Mouse (Mus musculus) myocyte (in vitro differentiated cells): ENCODE measurements at regions not wholly inside any gene's neighbourhood (a gene's known extent, or its start where the extent isn't known, plus 50 kb on each side); places are given as distances from the start of the nearest gene placed in this dataset.

Experiments
- H3K27me3 ChIP-seq: one replicate; pipeline ENCODE4 v1.6.1; 2011; ENCODE audit not compliant: control insufficient read depth, insufficient read depth, insufficient read length
- H3K36me3 ChIP-seq: one replicate; pipeline ENCODE4 v1.6.1; 2011; ENCODE audit not compliant: control insufficient read depth, insufficient read depth
- H3K4me2 ChIP-seq: one replicate; pipeline ENCODE4 v1.6.1; 2011; ENCODE audit warnings: low read depth, control low read depth
- H3K4me3 ChIP-seq: one replicate; pipeline ENCODE4 v1.5.1; 2011; ENCODE audit warnings: mild to moderate bottlenecking, control low read depth, moderate library complexity
- H3K79me2 ChIP-seq: one replicate; pipeline ENCODE4 v1.6.1; 2011; ENCODE audit not compliant: control insufficient read depth, insufficient read depth
- H3ac ChIP-seq: one replicate; pipeline ENCODE4 v1.6.1; 2011; ENCODE audit not compliant: control insufficient read depth, insufficient read length
- CEBPB ChIP-seq: IDR thresholded peaks from 2 replicates; pipeline ENCODE4 v1.6.1; 2011; ENCODE audit warnings: mild to moderate bottlenecking, moderate library complexity; ENCODE audit not compliant: poor library complexity, insufficient read depth, severe bottlenecking
- E2F4 ChIP-seq: IDR thresholded peaks from one replicate; pipeline ENCODE4 v1.6.1; 2011; ENCODE audit warnings: mild to moderate bottlenecking, control low read depth, moderate library complexity; ENCODE audit not compliant: insufficient read depth
- MAX ChIP-seq: IDR thresholded peaks from one replicate; pipeline ENCODE4 v1.6.1; 2011; ENCODE audit warnings: low read depth, mild to moderate bottlenecking, control low read depth
- MYOD1 ChIP-seq, 3 experiments: IDR thresholded peaks; one replicate each; pipeline ENCODE4 v1.6.1; 2011; ENCODE audit warnings: control low read depth in 2 of 3, low read depth in 2 of 3, mild to moderate bottlenecking in 2 of 3, moderate library complexity in 1 of 3; ENCODE audit not compliant: insufficient read length in 2 of 3, control insufficient read depth in 1 of 3
- MYOG ChIP-seq, 3 experiments: IDR thresholded peaks; one replicate each; pipeline ENCODE4 v1.6.1; 2011; ENCODE audit warnings: control low read depth in 2 of 3, low read depth in 2 of 3, mild to moderate bottlenecking in 2 of 3; ENCODE audit not compliant: insufficient read length in 2 of 3, control insufficient read depth in 1 of 3, insufficient read depth in 1 of 3
- POLR2A ChIP-seq: IDR thresholded peaks from one replicate; pipeline ENCODE4 v1.6.1; 2011; ENCODE audit warnings: low read depth, mild to moderate bottlenecking, control low read depth, moderate library complexity; ENCODE audit not compliant: insufficient read length
- POLR2AphosphoS2 ChIP-seq: IDR thresholded peaks from one replicate; pipeline ENCODE4 v1.6.1; 2011; ENCODE audit warnings: low read depth, control low read depth; ENCODE audit not compliant: insufficient read length
- REST ChIP-seq: IDR thresholded peaks from one replicate; pipeline ENCODE4 v1.6.1; 2011; ENCODE audit warnings: mild to moderate bottlenecking, control low read depth, moderate library complexity; ENCODE audit not compliant: insufficient read depth, insufficient read length
- SRF ChIP-seq: IDR thresholded peaks from one replicate; pipeline ENCODE4 v1.6.1; 2011; ENCODE audit warnings: low read depth; ENCODE audit not compliant: control insufficient read depth, insufficient read length
- TCF12 ChIP-seq: IDR thresholded peaks from one replicate; pipeline ENCODE4 v1.6.1; 2011; ENCODE audit warnings: mild to moderate bottlenecking, control low read depth; ENCODE audit not compliant: poor library complexity, insufficient read depth, severe bottlenecking
- TCF3 ChIP-seq: IDR thresholded peaks from one replicate; pipeline ENCODE4 v1.6.1; 2011; ENCODE audit warnings: low read depth, control low read depth; ENCODE audit not compliant: insufficient read length
- USF1 ChIP-seq: IDR thresholded peaks from one replicate; pipeline ENCODE4 v1.6.1; 2011; ENCODE audit warnings: low read depth, mild to moderate bottlenecking, control low read depth, moderate library complexity

GRCm38 (mm10) chr11:117559839-117560238 is 75.7 kb downstream of the Gm11733 start:
- no peak overlapping the region for H3K4me3 ChIP-seq
- no peaks in the 10 kb centered on the region for H3K27me3 ChIP-seq
- H3K36me3 ChIP-seq, result no peaks in the 10 kb centered on the region
- no peak overlapping the region for H3K4me2 ChIP-seq
- no peaks in the 10 kb centered on the region for H3K79me2 ChIP-seq
- TF ChIP-seq TCF12, result no peak
- no peak for TF ChIP-seq TCF3
- no peak for TF ChIP-seq MYOG (IDR thresholded peaks at IDR 0.05; ENCODE audit: control insufficient read depth in 1 of 3, insufficient read depth in 1 of 3, insufficient read length in 2 of 3, low read depth in 2 of 3)
- no peak for TF ChIP-seq POLR2AphosphoS2
- no peak for TF ChIP-seq E2F4
- TF ChIP-seq POLR2A, result no peak
- no peak for TF ChIP-seq MAX
- no peak for TF ChIP-seq REST
- TF ChIP-seq USF1, result no peak
- TF ChIP-seq MYOD1 (IDR thresholded peaks at IDR 0.05; ENCODE audit: control insufficient read depth in 1 of 3, insufficient read length in 2 of 3, low read depth in 2 of 3), result no peak
- no peak for TF ChIP-seq CEBPB
- TF ChIP-seq SRF, result no peak
- no peak overlapping the region for H3ac ChIP-seq

- Histone ChIP-seq H3K27me3 (no peaks in the 10 kb centered on the region), H3K4me2 (peak overlapping the region; percentile 64), H3ac (no peak overlapping the region), H3K4me3 (no peak overlapping the region), H3K36me3 (no peaks in the 10 kb centered on the region), H3K79me2 (no peaks in the 10 kb centered on the region)
- TF ChIP-seq TCF3 (no peak), USF1 (no peak), E2F4 (no peak), POLR2AphosphoS2 (no peak), REST (no peak), POLR2A (no peak)
These were observed 83.9 kb downstream of the Gm11733 start for GRCm38 (mm10) chr11:117567961-117568605.

DNA sequence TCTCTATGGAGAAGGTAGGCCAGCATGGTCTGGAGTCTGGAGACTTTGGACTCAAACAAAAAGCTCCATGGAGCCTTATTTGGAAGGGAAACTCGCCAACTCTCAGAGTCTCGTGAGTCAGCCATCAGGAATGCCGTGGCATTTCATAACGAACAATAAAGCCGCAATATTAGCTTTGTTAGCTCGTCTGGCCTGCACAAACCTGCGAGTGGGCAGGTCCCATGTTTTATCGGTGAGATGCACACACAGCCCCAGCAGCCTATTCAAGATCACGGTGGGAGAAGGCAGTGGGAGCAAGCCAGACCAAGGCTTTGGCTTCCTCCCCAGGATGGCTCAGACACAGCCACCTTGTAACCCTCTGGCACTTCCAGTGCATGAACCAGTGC is 84.4 kb downstream of the Gm11733 start:
- no peak overlapping the region for H3K4me3 ChIP-seq
- H3K36me3 ChIP-seq, result no peaks in the 10 kb centered on the region
- no peak overlapping the region for H3ac ChIP-seq
- no peaks in the 10 kb centered on the region for H3K79me2 ChIP-seq
- TF ChIP-seq MYOG (IDR thresholded peaks at IDR 0.05; ENCODE audit: control insufficient read depth in 1 of 3, insufficient read depth in 1 of 3, insufficient read length in 2 of 3, low read depth in 2 of 3) (no peak), TCF3 (no peak), CEBPB (peak; percentile 37; the same call in 1 of the 2 replicates), E2F4 (no peak), SRF (peak; percentile 60), POLR2AphosphoS2 (no peak), MAX (no peak), MYOD1 (IDR thresholded peaks at IDR 0.05; ENCODE audit: control insufficient read depth in 1 of 3, insufficient read length in 2 of 3, low read depth in 2 of 3) (no peak), TCF12 (no peak), REST (no peak), POLR2A (no peak), USF1 (no peak)
- no peaks in the 10 kb centered on the region for H3K27me3 ChIP-seq
- H3K4me2 ChIP-seq, result peak overlapping the region; percentile 64

DNA sequence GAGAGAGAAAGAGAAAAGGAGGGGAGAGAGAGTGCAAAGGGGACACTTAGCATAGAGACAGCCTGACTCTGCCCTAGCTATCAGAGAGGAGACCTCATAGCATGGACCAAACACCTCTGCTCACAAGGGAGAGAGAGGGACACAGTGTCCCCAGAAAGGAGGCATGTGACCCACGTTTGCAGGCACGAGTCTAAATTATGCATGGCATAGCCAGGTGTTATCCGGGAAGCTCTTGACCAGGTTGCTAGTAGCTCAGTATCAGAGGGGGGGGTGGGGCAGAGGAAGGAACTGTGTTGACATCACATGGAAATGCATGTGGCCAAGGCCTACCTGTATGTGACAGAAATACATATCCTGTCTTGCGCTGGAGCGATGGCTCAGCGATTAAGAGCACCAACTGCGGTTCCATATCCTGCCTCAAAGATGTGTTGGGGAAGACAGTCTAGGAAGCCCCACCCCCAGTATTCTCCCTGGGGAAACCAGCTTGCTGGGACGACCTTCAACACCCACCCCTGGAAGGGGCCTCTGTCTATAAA is 84.5 kb upstream of the Tnrc6c start:
- Histone ChIP-seq H3K27me3 (no peaks in the 10 kb centered on the region), H3K36me3 (no peaks in the 10 kb centered on the region), H3K4me3 (no peak overlapping the region), H3K79me2 (no peaks in the 10 kb centered on the region), H3K4me2 (no peak overlapping the region), H3ac (no peak overlapping the region)
- TF ChIP-seq POLR2AphosphoS2, result no peak
- no peak for TF ChIP-seq REST
- TF ChIP-seq MYOG (IDR thresholded peaks at IDR 0.05; ENCODE audit: control insufficient read depth in 1 of 3, insufficient read depth in 1 of 3, insufficient read length in 2 of 3, low read depth in 2 of 3), result no peak
- TF ChIP-seq E2F4, result no peak
- no peak for TF ChIP-seq TCF3
- TF ChIP-seq CEBPB, result no peak
- no peak for TF ChIP-seq MYOD1 (IDR thresholded peaks at IDR 0.05; ENCODE audit: control insufficient read depth in 1 of 3, insufficient read length in 2 of 3, low read depth in 2 of 3)
- no peak for TF ChIP-seq SRF
- TF ChIP-seq MAX, result no peak

- Histone ChIP-seq H3K36me3 (no peaks in the 10 kb centered on the region), H3K4me2 (no peak overlapping the region), H3ac (no peak overlapping the region), H3K4me3 (no peak overlapping the region), H3K27me3 (no peaks in the 10 kb centered on the region), H3K79me2 (no peaks in the 10 kb centered on the region)
- TF ChIP-seq E2F4, result no peak
- no peak for TF ChIP-seq MYOD1 (IDR thresholded peaks at IDR 0.05; ENCODE audit: control insufficient read depth in 1 of 3, insufficient read length in 2 of 3, low read depth in 2 of 3)
- no peak for TF ChIP-seq MAX
- no peak for TF ChIP-seq MYOG (IDR thresholded peaks at IDR 0.05; ENCODE audit: control insufficient read depth in 1 of 3, insufficient read depth in 1 of 3, insufficient read length in 2 of 3, low read depth in 2 of 3)
- TF ChIP-seq USF1, result no peak
- no peak for TF ChIP-seq TCF3
- TF ChIP-seq POLR2AphosphoS2, result no peak
- TF ChIP-seq TCF12, result no peak
- no peak for TF ChIP-seq CEBPB
- TF ChIP-seq POLR2A, result no peak
- TF ChIP-seq SRF, result no peak
- no peak for TF ChIP-seq REST
These were observed 82.2 kb upstream of the Tnrc6c start for GRCm38 (mm10) chr11:117571858-117572257.
